Mouse (Mus musculus): ENCODE results near the gene Cela1.

Cela1 gene

GRCm38 (mm10) chr15:100633341-100633740 is 54.4 kb downstream of the Cela1 start:
- DNase-seq: no peak

GRCm38 (mm10) chr15:100632323-100632722 is 55.4 kb downstream of the Cela1 start:
- DNase-seq: no peak

- DNase-seq: no peak
Observed at GRCm38 (mm10) chr15:100631454-100632170, 56.1 kb downstream of the Cela1 start.

DNA sequence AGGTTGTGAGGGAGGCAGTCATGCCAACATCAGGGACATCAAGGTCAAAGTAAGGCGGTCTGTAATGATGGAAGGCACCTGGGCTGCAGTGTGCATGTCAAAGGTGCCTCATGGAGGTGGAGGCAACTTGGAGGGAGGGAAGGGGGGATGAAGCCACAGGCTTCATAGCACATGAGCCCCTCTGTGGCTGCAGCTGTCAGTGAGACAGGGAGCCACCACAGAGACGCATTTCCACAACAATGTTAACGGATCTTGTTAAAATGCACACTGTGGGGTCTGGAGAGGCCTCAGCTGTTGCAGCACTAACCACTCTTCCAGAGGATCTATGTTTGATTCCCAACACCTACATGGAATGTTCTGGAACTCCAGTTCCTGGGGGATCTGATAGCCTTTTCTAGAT is 57.6 kb downstream of the Cela1 start:
- DNase-seq: no peak

- no peak for DNase-seq
Observed at GRCm38 (mm10) chr15:100628797-100629196, 58.9 kb downstream of the Cela1 start.

- no peak for DNase-seq
Observed at GRCm38 (mm10) chr15:100627774-100628370, 59.8 kb downstream of the Cela1 start.

- no peak for DNase-seq
Observed at GRCm38 (mm10) chr15:100627287-100627686, 60.4 kb downstream of the Cela1 start.

GRCm38 (mm10) chr15:100624435-100624834 is 63.3 kb downstream of the Cela1 start:
- no peak for DNase-seq

Data from cerebellum, postnatal 14 days (tissue).